Mouse (Mus musculus) CH12.LX (cell line): ENCODE measurements around the gene Ccnd3.

ENCODE experiments used
- CHD2 ChIP-seq: IDR thresholded peaks from 2 replicates; pipeline ENCODE4 v1.6.1; 2011; ENCODE audit warnings: low read length, improper control_type of control experiment
- CTCF ChIP-seq, 2 experiments: IDR thresholded peaks in 1 of 2; conservative IDR thresholded peaks in 1 of 2; 2 replicates each; pipeline ENCODE4 v1.5.1; 2011 to 2012; ENCODE audit warnings: low read depth in 2 of 2, low read length in 2 of 2, improper control_type of control experiment in 1 of 2, inconsistent platforms in 1 of 2, mild to moderate bottlenecking in 1 of 2, moderate library complexity in 1 of 2
- EP300 ChIP-seq: IDR thresholded peaks from 2 replicates; pipeline ENCODE4 v1.6.1; 2011; ENCODE audit warnings: low read length, improper control_type of control experiment
- MAFK ChIP-seq: IDR thresholded peaks from 2 replicates; pipeline ENCODE4 v1.6.1; 2011; ENCODE audit warnings: low read length, improper control_type of control experiment; ENCODE audit not compliant: insufficient replicate concordance
- NELFE ChIP-seq: IDR thresholded peaks from 2 replicates; pipeline ENCODE4 v1.6.1; 2011; ENCODE audit warnings: low read depth, low read length, improper control_type of control experiment
- PAX5 ChIP-seq: IDR thresholded peaks from 2 replicates; pipeline ENCODE4 v1.6.1; 2012; ENCODE audit warnings: low read length, inconsistent platforms, mixed read lengths
- POLR2A ChIP-seq: IDR thresholded peaks from 2 replicates; pipeline ENCODE4 v1.6.1; 2011; ENCODE audit warnings: low read depth, mild to moderate bottlenecking, improper control_type of control experiment, low read length
- POLR2AphosphoS2 ChIP-seq: IDR thresholded peaks from 2 replicates; pipeline ENCODE4 v1.6.1; 2011; ENCODE audit warnings: low read depth, low read length, improper control_type of control experiment
- RAD21 ChIP-seq: IDR thresholded peaks from 2 replicates; pipeline ENCODE4 v1.6.1; 2011; ENCODE audit warnings: low read depth, mild to moderate bottlenecking, low read length, improper control_type of control experiment, moderate library complexity
- USF2 ChIP-seq: conservative IDR thresholded peaks from 2 replicates; pipeline ENCODE4 v1.6.1; 2011; ENCODE audit warnings: low read depth, low read length, improper control_type of control experiment
- ZC3H11A ChIP-seq: IDR thresholded peaks from 2 replicates; pipeline ENCODE4 v1.6.1; 2012; ENCODE audit warnings: low read depth, mild to moderate bottlenecking, inconsistent platforms, low read length, improper control_type of control experiment

GRCm38 (mm10) chr17:47568951-47569527 is 64.2 kb downstream of the Ccnd3 start:
- TF ChIP-seq CTCF (conservative IDR thresholded peaks at IDR 0.05 in 1 of 2, IDR thresholded peaks at IDR 0.05 in 1 of 2; ENCODE audit: low read depth in 2 of 2, low read length in 2 of 2) (no peak), PAX5 (no peak), EP300 (no peak), RAD21 (no peak), CHD2 (no peak), POLR2AphosphoS2 (no peak), ZC3H11A (no peak), MAFK (no peak), NELFE (no peak), POLR2A (no peak), USF2 (no peak)
